In genomic region chr16:37728674-37729073, GRCm38 (mm10) we compare ENCODE assay signal across 12 mouse cellular contexts. TPM values are rescaled to one million over a fixed set of nuclear protein-coding genes. Genes with fewer than 3 reads are reported as not detected.
DNase-seq lines count a peak whose midpoint lies in the region; ATAC-seq lines count a peak whose summit lies in the region.
"Had no signal": no experiment of that assay in that cellular context is flagged by ENCODE, and none has a peak within 500 bp of the region (broad histone marks: within the 10 kb centered on the region; RNA-seq: fewer than 3 reads in every experiment).

No protein-coding gene starts in this region.

- H3K4me2 ChIP-seq in hindbrain, embryonic 14.5 days (replicated peaks) = no peak overlapping the region
- H3K4me2 ChIP-seq: embryonic facial prominence, embryonic 13.5 days; limb, embryonic 12.5 days; midbrain, embryonic 11.5 days had no signal

- no peaks in the 10 kb centered on the region; the same call in 1 of the 2 replicates for H3K4me1 ChIP-seq in hindbrain, embryonic 14.5 days (replicated peaks; ENCODE audit: control insufficient read depth, insufficient read depth, low read length)

- intact Hi-C loops in heart, postnatal 36 days (cut with DNase I) = no loop called here

- WGBS in hindbrain, embryonic 14.5 days = 75% methylated on average over 1 of the region's 1 CpGs

- DNase-seq in 3134 (ENCODE audit: extremely low read depth, insufficient read length, low spot score) = peak; percentile 28
- peak; percentile 96 for DNase-seq in 3T3-L1 (ENCODE audit: low read depth, low spot score)
- peak; percentile 33 to 43 for DNase-seq in gastrocnemius, adult 8-10 months (ENCODE audit: low spot score in 2 of 2)
- DNase-seq in heart, postnatal 36 days = peak; percentile 50 to 57
- no peak for DNase-seq in spleen, postnatal 10 days (ENCODE audit: low spot score in 2 of 2)
- no peak for DNase-seq in right cerebral cortex, postnatal 4 days
- no peak for DNase-seq in hindbrain, embryonic 14.5 days (ENCODE audit: low spot score)
- DNase-seq: cerebellum, adult 11 months had no signal

- H3K27me3 ChIP-seq in hindbrain, embryonic 14.5 days (ENCODE audit: control insufficient read depth, insufficient read depth, low read length) = 0 out of 2 replicates have a peak, but pooled peaks cover 3% of the 10 kb centered on the region
- H3K27me3 ChIP-seq: embryonic facial prominence, embryonic 13.5 days; limb, embryonic 12.5 days had no signal

- ATAC-seq in hindbrain, embryonic 14.5 days (ENCODE audit: low FRiP score) = no peak

- H3K36me3 ChIP-seq in hindbrain, embryonic 14.5 days (replicated peaks; ENCODE audit: control insufficient read depth, insufficient read depth) = no peaks in the 10 kb centered on the region
- H3K36me3 ChIP-seq: embryonic facial prominence, embryonic 13.5 days; limb, embryonic 12.5 days had no signal

- no peak overlapping the region for H3K27ac ChIP-seq in hindbrain, embryonic 14.5 days
- H3K27ac ChIP-seq: kidney, postnatal 0 days had no signal

- no peak overlapping the region for H3K9ac ChIP-seq in hindbrain, embryonic 14.5 days
- H3K9ac ChIP-seq: embryonic facial prominence, embryonic 13.5 days; limb, embryonic 12.5 days had no signal

- no peak overlapping the region for H3K4me3 ChIP-seq in hindbrain, embryonic 14.5 days (replicated peaks; ENCODE audit: low read length)
- H3K4me3 ChIP-seq: embryonic facial prominence, embryonic 13.5 days; limb, embryonic 12.5 days had no signal

- H3K9me3 ChIP-seq in hindbrain, embryonic 14.5 days (ENCODE audit: control insufficient read depth, low read length) = no peaks in the 10 kb centered on the region
- H3K9me3 ChIP-seq: embryonic facial prominence, embryonic 13.5 days; limb, embryonic 12.5 days had no signal

RNA-seq across cellular contexts. Expression of gene Fstl1, which starts 48.0 kb away (rescaled TPM):
- 10 to 100 TPM; 19.3 to 28.8 (median 21.9) TPM for total RNA-seq in gastrocnemius, adult 8-10 months (2022)
- 100 to 1,000 TPM in 1 of 2 experiments, 10 to 100 TPM in 1; 80.0 to 103 TPM for total RNA-seq in heart, postnatal 36 days (2021)
- 111 and 126 TPM in 2 replicates for polyA plus RNA-seq in hindbrain, embryonic 14.5 days (2014; fragmentation: Nextera tagmentation; extraction: Ambion mirVana)

Comparison
In these comparisons a context has a peak if more than half of its experiments do, and no peak if none do; other contexts are left out.
1. DNase-seq: peak in 3134 (single experiment), 3T3-L1 (single experiment), gastrocnemius, adult 8-10 months (2 of 2) and heart, postnatal 36 days (2 of 2); none in spleen, postnatal 10 days (0 of 2), right cerebral cortex, postnatal 4 days (single experiment) and hindbrain, embryonic 14.5 days (single experiment).